Mouse (Mus musculus) c-Kit-negative CD71-positive TER-119-positive erythroid progenitor cells, embryonic 14.5 days (primary cell): Measurements from ENCODE around the gene Cnot6.

Experiments used
- DNase-seq: peaks from one replicate; pipeline ENCODE4 v3.0.0-alpha.2; 2013; ENCODE audit warnings: low read depth, low spot score

Gene Cnot6

GRCm38 (mm10) chr11:49713336-49714334, 1.1 kb upstream of the Cnot6 start:
- DNase-seq, result peak; percentile 64

- no peak for DNase-seq
These were observed 455 bp downstream of the Cnot6 start for GRCm38 (mm10) chr11:49711981-49712554.

GRCm38 (mm10) chr11:49710664-49711063, 1.9 kb downstream of the Cnot6 start:
- no peak for DNase-seq

- no peak for DNase-seq
These were observed 4.7 kb downstream of the Cnot6 start for GRCm38 (mm10) chr11:49707834-49708233.

- DNase-seq, result no peak
These were observed 7.7 kb downstream of the Cnot6 start for GRCm38 (mm10) chr11:49704804-49705203.

- DNase-seq, result no peak
These were observed 10.5 kb downstream of the Cnot6 start for GRCm38 (mm10) chr11:49702014-49702413.

GRCm38 (mm10) chr11:49699079-49699478, 13.4 kb downstream of the Cnot6 start:
- no peak for DNase-seq

- DNase-seq, result no peak
These were observed 14.7 kb downstream of the Cnot6 start for GRCm38 (mm10) chr11:49697779-49698178.

GRCm38 (mm10) chr11:49696472-49696871, 16.1 kb downstream of the Cnot6 start:
- no peak for DNase-seq

GRCm38 (mm10) chr11:49695695-49696094, 16.8 kb downstream of the Cnot6 start:
- no peak for DNase-seq

GRCm38 (mm10) chr11:49695013-49695412, 17.5 kb downstream of the Cnot6 start:
- no peak for DNase-seq

- DNase-seq, result no peak
These were observed 28.1 kb downstream of the Cnot6 start for GRCm38 (mm10) chr11:49684237-49684973.

- no peak for DNase-seq
These were observed 39.1 kb downstream of the Cnot6 start for GRCm38 (mm10) chr11:49673433-49673832.

GRCm38 (mm10) chr11:49665462-49665861, 47.1 kb downstream of the Cnot6 start:
- no peak for DNase-seq

GRCm38 (mm10) chr11:49664262-49665140, 48.0 kb downstream of the Cnot6 start:
- no peak for DNase-seq

GRCm38 (mm10) chr11:49663310-49663709, 49.2 kb downstream of the Cnot6 start, which contains the start of gene Scgb3a1:
Gene Scgb3a1 (plus strand): TSS chr11:49663610.
- no peak for DNase-seq

GRCm38 (mm10) chr11:49662292-49662780, 50.2 kb downstream of the Cnot6 start:
- no peak for DNase-seq

GRCm38 (mm10) chr11:49659470-49659799, 53.1 kb downstream of the Cnot6 start:
- no peak for DNase-seq

- no peak for DNase-seq
These were observed 53.6 kb downstream of the Cnot6 start for GRCm38 (mm10) chr11:49658791-49659469.

GRCm38 (mm10) chr11:49658065-49658464, 54.5 kb downstream of the Cnot6 start:
- DNase-seq, result no peak
